Mouse (Mus musculus) layer of hippocampus, postnatal 14 days (tissue): ENCODE results near the gene Dyrk3. TPM values are rescaled to one million over a fixed set of nuclear protein-coding genes. Genes with fewer than 3 reads are reported as not detected.
"Not testable (repeated sequence)": the region's sequence is repeated elsewhere in the genome, so short reads cannot be mapped to it uniquely, and the experiment has no call there.

Experiments
- DNase-seq, 2 experiments: peaks; one replicate each; pipeline ENCODE4 v3.0.0; 2021 to 2022; ENCODE audit warnings: low spot score in 2 of 2, mixed read lengths in 1 of 2
- total RNA-seq, 2 experiments: library from RNA; stranded (reverse); gene quantifications; 2 replicates each; pipeline ENCODE4 v1.2.3; 2021

Dyrk3 gene
- total RNA-seq, 2 experiments from 2014 or later: 13.3 to 14.2 TPM

DNA sequence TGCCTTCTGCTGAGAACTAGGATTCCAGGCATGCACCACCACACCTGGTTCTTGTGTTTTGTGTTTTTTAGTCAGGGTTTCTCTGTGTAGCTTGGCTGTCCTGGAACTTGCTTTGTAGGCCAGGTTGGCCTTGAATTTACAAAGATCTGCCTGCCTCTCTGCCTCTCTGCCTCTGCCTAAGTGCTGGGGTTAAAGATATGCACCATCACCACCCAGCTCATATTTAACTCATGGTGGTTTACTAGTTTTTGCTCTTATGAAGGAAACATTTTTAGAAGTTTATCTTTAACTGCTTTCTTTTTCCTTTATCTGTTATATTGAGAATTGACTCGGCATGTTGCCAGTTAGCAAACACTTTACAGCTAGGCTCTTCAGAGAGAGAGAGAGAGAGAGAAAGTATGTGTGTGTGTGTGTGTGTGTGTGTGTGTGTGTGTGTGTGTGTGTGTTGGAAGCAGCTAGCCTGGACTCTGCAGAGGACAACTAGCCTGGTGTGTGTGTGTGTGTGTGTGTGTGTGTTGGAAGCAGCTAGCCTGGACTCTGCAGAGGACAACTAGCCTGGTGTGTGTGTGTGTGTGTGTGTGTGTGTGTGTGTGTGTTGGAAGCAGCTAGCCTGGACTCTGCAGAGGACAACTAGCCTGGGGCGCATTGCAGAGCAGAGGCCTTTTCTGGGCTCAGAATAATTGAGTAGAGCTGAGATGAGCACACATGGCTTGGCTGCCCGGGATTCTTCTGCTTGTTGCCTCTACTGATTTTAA lies 21.6 kb upstream of the Dyrk3 start:
- DNase-seq: not testable (repeated sequence)

DNA sequence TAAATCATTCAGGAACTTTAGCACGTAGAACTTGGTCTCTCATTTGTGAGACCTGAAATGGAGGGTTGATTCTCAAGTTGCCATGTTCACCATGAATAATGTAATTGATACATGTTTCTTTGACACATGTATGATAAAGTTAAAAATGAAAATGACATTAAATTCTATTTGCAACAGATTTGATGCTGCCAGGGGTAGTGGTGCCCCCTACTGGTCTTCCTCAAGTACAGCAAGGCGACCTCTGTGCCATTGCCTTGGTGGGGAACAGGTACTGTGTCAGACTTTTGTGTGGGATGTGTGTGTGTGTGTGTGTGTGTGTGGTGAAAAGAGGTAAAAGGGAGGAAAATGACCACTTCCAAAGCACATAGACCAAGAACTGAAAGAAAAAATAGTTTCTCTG lies 17.3 kb upstream of the Dyrk3 start:
- peak in 1 of 2 experiments; percentile 30 for DNase-seq

GRCm38 (mm10) chr1:131153018-131153629 lies 15.0 kb upstream of the Dyrk3 start, which contains the start of gene Eif2d:
Gene Eif2d, plus strand, starts transcription at chr1:131153181.
- peak; percentile 83 to 88 for DNase-seq

- DNase-seq: no peak
Observed at GRCm38 (mm10) chr1:131149496-131149895, 11.4 kb upstream of the Dyrk3 start.

DNA sequence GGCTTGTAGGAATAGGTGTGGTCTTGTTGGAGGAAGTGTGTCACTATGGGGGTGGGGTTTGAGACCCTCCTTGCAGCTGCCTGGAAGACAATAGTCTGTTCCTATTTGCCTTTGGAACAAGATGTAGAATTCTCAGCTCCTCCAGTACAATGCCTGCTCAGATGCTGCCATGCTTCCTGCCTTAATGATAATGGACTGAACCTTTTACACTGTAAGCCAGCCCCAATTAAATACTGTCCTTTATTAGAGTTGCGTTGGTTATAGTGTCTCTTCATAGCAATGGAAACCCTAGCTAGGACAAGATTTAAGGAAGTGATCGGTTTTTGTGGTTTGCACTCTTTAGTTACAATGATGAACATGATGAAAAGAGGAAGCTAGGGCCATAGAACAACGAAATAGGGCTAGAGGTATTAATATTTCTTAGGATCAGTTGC lies 8.1 kb upstream of the Dyrk3 start:
- no peak for DNase-seq

GRCm38 (mm10) chr1:131145222-131145621 lies 7.1 kb upstream of the Dyrk3 start:
- DNase-seq: not testable (repeated sequence)

DNA sequence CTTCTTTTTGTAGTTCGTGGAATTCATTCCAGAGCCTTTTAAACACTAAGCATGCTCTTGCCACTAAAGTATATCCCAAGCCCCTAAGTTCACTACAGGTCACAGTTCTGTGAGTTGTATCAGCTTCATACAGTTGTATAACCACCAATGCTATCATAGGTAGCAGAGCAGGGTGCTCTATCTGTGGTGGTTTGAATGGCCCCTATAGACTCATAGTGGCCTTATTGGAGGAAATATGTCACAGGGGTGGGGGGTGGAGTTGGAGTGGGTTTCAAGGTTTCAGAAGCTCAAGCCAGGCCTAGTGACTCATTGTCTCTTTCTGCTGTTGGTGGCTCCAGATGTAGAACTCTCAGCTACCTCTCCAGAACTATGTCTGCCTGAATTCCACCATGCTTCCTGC lies 4.3 kb upstream of the Dyrk3 start:
- DNase-seq: no peak

DNA sequence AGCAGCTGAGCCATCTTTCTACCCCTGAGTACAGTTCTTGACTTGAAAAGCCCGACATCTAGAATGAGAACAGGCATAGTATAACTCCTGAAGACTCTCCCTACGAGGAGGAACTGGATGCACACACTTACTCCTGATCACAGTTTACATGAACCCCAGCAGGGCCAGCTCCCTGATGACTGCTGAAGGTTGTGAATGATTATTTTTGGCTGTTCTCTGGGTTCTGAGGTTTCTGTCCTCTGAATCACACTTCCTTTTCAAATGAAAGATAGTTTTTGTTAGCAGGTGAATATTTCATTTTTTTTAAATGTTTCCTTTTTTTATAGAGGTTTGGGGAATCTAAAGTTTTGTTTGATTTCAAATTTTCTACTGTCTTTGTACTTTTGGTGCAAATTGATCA lies 3.3 kb upstream of the Dyrk3 start:
- DNase-seq: no peak

- no peak for DNase-seq
Observed at GRCm38 (mm10) chr1:131139102-131140095, 1.3 kb upstream of the Dyrk3 start.

- no peak for DNase-seq
Observed at GRCm38 (mm10) chr1:131137717-131138118, 422 bp downstream of the Dyrk3 start.

DNA sequence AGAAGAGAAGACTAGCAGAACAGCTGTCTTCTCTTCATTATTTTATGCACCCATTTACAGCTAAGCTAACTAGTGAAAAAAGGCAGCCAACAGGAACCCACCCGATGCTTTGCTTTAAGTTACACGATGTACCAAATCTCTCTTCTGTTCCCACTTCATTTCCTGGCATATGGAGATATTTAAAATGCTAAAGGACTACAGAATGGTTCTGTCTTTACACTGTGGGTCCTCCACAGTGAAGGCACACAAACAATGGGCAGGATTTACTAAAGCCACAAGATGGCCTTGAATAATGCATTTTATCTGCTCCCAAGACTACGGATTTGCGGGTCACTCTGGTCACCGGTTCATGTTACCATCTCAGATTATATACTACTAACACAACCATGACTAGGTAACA lies 1.0 kb downstream of the Dyrk3 start:
- no peak for DNase-seq

DNA sequence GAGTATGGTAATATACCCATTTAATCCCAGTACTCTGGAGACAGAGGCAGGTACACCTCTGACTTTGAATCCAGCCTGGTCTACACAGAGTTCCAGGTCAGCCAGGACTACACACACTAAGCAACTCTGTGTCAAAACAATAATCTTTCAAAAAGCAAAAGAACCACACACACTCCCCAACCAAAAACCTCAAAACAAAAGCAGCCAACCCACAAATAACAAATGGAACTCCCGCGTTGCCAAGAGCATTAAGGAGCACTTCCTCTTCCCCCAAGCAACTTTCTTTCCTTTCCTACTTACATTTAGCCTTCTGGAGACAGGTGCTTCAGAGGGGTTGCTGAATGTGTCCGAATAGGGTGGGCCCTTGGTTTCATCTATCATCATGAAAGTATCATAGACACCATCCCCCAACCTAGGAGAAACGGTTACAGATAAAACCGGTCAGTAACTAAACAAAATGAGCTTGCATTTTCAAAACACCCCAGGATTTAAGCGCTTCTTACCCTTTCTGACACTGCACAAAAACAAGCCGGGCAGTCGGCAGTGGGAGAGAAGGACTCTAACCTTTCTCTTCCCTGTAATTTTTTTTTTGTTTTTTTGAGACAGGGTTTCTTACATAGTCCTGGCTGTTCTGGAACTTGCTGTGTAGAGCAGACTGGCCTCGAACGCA lies 2.0 kb downstream of the Dyrk3 start:
- no peak for DNase-seq

GRCm38 (mm10) chr1:131134942-131135522 lies 3.1 kb downstream of the Dyrk3 start:
- no peak for DNase-seq

DNA sequence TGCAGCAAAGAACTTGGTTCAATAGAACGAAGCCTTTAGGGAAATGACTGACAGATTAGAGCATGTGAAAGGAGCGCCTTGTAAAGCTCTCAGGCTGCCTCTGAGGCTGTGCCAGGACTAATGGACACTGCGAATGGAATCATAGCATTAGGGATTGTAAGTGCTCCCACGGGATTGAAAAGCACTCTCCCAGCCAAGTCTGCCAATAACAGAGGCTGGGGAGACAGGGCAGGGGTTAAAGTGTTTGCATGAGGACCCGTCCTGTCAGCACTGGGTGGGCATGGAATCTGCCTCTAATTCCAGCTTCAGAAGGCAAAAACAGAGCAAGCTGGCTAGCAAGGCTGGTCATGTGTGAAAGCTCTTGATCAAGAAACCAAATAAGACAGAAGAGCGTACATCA lies 3.9 kb downstream of the Dyrk3 start:
- DNase-seq: no peak

DNA sequence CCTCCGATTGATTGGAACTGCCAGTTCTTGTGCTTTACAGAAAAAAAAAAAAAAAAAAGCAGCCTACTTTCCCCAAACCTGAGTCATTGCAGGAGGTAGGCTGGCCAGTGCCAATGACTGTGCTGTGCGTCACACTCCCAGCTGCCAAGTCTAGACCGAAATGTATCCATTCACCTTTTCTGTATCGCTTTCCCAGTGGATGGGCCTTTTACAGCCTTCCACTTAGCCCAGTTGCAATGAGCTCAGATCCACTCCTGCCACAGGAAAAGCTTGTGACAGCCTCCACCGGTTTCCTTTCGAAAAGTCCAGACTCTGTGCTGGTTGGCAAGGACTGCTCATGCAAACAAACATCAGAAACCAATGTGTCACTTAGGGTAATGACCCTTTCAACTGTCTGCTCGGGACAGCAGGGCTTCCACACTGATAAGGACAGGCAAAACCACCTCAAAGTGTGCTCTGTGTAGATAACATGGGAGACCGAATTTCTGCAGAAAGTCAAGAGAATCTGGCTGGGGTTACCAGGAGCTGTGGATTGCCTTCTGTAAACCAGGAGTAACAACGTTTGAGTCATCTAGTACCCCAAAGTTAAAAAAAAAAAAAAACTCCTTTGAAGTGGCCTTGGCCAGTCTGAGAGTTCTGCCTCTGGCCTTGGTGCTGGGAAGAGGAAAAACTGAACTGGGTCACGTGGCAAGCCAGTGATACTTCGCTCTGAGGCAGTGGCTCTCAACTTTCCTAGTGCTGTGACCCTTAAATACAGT lies 12.0 kb downstream of the Dyrk3 start:
- DNase-seq: no peak

DNA sequence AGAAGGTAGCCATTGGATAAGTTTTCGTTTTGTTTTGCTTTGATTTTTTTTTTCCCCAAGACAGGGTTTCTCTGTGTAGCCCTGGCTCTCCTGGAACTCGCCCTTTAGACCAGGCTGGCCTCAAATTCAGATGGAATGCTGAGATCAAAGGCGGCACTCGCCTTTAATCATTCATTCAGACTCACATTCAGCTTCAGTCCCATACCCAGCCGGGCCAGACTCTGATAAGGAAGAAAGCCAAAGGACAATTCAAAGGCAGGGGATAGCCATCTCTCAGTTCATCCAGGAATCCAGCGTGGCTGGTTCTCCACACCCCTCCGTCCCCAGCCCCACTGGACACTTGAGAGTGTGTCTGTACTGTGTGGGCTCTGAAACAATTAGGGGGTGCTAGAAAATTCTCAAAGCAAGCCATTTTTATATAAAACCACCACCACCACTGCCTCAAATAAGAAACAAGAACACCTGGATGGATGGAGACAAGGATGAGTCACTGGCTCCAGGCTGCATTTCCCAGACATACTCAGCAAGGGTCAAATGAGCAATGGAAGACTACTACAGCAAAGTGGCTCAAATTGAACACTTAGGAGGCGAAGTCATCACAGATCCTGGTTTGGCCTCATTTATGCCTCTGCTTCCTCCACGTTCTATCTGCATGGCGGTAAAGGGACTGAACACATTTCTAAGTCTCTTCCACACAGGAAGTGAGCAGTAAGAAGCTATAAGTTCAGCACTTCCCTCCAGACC lies 14.4 kb downstream of the Dyrk3 start:
- no peak for DNase-seq

DNA sequence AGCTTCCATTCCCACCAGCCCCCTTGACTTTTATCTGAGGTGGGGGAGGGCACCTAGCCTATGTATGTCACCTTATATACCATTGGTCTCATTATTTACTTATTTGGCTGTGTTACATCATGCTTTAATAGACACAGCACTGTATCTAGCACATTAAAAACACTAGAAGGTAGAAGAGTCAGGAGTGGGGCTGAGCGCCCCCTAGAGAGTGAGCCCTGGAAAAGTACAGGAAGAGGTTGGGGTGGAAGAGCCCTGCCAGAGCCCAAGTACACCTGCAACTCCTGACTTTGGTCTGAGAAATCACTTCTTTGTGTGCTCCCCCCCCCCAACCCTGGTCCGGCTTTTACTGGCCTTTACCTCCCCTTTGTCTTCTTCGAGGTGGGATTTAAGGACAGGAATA lies 16.2 kb downstream of the Dyrk3 start:
- DNase-seq: no peak

GRCm38 (mm10) chr1:131119026-131119425 lies 19.1 kb downstream of the Dyrk3 start:
- no peak for DNase-seq

DNA sequence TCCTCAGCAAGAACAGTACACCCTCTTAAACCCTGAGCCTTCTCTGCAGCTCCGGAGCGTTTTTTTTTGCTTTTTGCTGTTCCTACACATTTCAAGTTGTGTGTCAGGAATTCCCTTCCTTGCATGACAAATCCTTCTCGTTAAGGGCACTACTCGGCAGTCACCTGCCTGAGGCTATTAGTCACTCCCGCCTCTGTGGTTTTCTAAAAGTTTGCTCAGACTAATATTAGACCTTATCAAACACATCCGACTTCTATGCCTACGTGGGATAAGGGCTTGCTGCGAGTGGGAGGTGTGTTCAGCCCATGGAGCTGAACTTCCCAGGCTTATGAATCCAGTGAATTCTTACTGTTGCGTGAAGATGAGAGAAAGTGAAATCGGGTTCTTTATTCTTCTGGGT lies 19.6 kb downstream of the Dyrk3 start:
- no peak for DNase-seq
